Mouse (Mus musculus): Measurements from ENCODE around the gene Foxd2. TPM values are rescaled to one million over a fixed set of nuclear protein-coding genes. Genes with fewer than 3 reads are reported as not detected.

Foxd2 gene
- total RNA-seq, 1 experiment from 2014 or later = 1.3 TPM

DNA sequence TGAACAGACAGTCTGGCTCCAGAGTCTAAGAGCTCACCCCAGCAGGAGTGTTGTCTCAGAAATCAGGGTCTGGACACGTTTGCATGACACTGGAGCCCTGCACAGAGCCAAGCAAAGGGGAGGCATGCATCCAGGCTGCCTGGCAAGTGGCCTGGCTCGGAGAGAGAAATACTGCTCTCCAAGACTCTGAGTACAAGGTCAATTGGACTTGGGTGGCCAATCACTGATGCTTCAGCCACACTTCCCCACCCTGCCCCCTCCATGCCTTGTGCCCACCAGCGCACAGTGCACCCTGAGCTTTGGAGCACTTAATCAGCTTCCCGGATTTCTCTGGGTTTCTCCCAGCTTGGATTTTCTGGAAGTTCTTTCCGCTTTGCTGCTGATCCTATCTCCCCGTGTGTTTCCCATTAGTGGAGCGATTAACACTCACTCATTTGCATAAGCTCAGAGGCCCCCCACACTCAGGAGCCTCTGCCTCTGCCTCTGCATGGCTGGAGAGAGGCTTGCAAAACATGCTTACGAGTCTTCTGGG, 32.2 kb downstream of the Foxd2 start:
- no peak for ATAC-seq (ENCODE audit: extremely low read depth, insufficient number of reproducible peaks, low FRiP score, poor library complexity, severe bottlenecking)

DNA sequence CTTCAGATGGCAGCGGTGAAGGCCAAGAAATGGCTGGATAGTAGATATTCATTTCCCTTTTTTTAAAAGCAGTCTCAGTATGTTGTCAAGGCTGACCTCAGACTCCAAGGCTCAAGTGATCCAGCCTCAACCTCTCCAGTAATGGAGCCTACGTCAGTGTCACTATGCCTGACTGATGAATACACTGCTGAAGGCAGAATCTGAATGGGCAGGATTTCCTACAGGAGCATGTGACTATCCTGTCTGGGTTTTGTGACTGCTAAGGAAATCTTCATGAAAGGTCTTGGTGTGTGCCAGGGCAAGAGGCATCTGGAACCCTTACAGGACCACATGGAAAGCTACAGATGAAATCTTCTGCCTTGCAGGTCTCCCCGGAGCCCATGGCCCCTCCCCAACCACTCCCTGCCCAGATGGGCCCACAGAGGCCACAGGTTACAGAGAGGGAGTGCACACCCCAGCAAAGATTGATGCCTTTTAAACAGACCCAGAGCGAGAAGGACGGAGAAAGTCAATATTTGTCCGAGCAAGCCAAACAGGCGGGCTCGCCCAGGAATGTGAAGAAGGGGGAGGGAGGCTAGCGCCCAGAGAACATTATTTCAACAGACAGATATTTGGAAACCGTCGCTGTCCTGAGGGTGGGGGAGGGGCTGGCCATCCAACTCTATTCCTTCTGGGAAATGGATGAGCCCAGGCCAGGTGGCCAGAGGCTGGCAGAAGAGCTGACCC, 38.7 kb downstream of the Foxd2 start:
- ATAC-seq (ENCODE audit: extremely low read depth, insufficient number of reproducible peaks, low FRiP score, poor library complexity, severe bottlenecking) = no peak

DNA sequence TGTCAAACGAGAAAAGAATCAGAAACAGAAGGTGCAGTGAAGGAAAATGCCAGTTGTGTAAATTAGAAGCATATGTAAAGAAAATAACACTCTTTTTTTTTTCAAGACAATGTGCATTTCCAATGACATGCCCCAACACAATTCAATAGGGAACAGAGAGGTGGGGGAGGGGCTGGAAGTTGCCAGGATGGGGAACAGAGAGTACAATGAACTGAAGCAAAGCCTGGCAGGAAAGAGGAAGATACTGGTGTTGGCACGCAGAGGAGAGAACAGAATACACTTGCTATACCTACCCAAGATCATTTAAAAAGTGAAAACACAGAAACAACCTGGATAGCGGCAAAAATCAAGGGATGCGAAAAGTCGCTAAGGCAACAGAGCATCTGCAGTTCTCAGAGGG, 45.5 kb downstream of the Foxd2 start:
- ATAC-seq (ENCODE audit: extremely low read depth, insufficient number of reproducible peaks, low FRiP score, poor library complexity, severe bottlenecking) = no peak

DNA sequence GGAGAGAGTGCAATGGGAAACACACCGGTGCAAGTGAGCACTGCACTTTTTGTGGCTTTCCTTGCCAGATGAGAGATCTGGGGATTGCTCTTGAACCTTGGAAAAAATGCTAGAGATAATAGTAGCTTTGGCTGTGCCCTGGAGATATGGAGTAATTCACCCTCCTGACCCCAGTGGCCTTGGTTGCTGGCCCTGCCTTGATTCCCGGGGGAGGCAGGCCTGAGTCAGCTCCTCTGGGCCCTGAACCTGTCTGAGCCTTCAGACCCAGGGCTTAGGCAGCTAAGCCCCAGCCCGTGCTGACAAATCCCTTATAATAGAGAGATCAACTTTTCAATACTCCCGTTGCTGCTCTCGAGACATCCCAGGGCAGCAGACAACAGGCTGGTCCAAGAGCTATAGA, 50.2 kb downstream of the Foxd2 start:
- ATAC-seq (ENCODE audit: extremely low read depth, insufficient number of reproducible peaks, low FRiP score, poor library complexity, severe bottlenecking) = no peak

Other genes with a start within 250 kb of the Foxd2 start
- not detected in 2 replicates for gene Gm12830, start 87.2 kb downstream of the Foxd2 start, total RNA-seq (2017)
- gene Foxe3, start 17.1 kb upstream of the Foxd2 start, total RNA-seq (2017) = not detected in 2 replicates
- 62.5 and 78.5 TPM in 2 replicates for gene Cmpk1, start 78.4 kb upstream of the Foxd2 start, total RNA-seq (2017)
- gene Stil, start 91.3 kb upstream of the Foxd2 start, total RNA-seq (2017) = 0.74 TPM in 1 of 2 replicates, not detected in the other
- 1.5 and 1.6 TPM in 2 replicates for gene Tal1, start 147.6 kb upstream of the Foxd2 start, total RNA-seq (2017)
- gene Pdzk1ip1, start 179.8 kb upstream of the Foxd2 start, total RNA-seq (2017) = 1.8 and 2.9 TPM in 2 replicates
- not detected in 2 replicates for gene Cyp4x1, start 225.4 kb upstream of the Foxd2 start, total RNA-seq (2017)

Measured in neutrophil, adult 5-6 weeks (primary cell).